Mouse (Mus musculus): ENCODE results near the gene Tmem39b. TPM values are rescaled to one million over a fixed set of nuclear protein-coding genes. Genes with fewer than 3 reads are reported as not detected.

Tmem39b gene
- 25.7 and 36.1 TPM in 2 replicates for polyA plus RNA-seq (2012; ENCODE audit: low replicate concordance)

GRCm38 (mm10) chr4:129696158-129696985 lies at the start of gene Tmem39b:
TSS of gene Tmem39b (minus strand) at chr4:129696838.

GRCm38 (mm10) chr4:129742232-129743009 lies 45.8 kb upstream of the Tmem39b start, which contains the start of gene Khdrbs1:
TSS of gene Khdrbs1 (minus strand) at chr4:129742303.

GRCm38 (mm10) chr4:129672083-129672877 lies 24.4 kb downstream of the Tmem39b start, which contains the start of gene Kpna6:
TSS of gene Kpna6 (minus strand) at chr4:129672767.

GRCm38 (mm10) chr4:129640638-129641467 lies 55.8 kb downstream of the Tmem39b start, which contains the start of gene Txlna:
TSS of gene Txlna (minus strand) at chr4:129641065.

Other genes with a start within 250 kb of the Tmem39b start
- gene Bsdc1, start 235.3 kb downstream of the Tmem39b start, polyA plus RNA-seq (2012; ENCODE audit: low replicate concordance): 27.6 and 91.6 TPM in 2 replicates
- gene Tssk3, start 205.8 kb downstream of the Tmem39b start, polyA plus RNA-seq (2012; ENCODE audit: low replicate concordance): 0.17 TPM in 1 of 2 replicates, not detected in the other
- gene Fam229a, start 205.6 kb downstream of the Tmem39b start, polyA plus RNA-seq (2012; ENCODE audit: low replicate concordance): 0.59 and 1.1 TPM in 2 replicates
- gene Marcksl1, start 183.3 kb downstream of the Tmem39b start, polyA plus RNA-seq (2012; ENCODE audit: low replicate concordance): 71.7 and 221 TPM in 2 replicates
- 26.7 and 62.4 TPM in 2 replicates for gene Hdac1, start 154.1 kb downstream of the Tmem39b start, polyA plus RNA-seq (2012; ENCODE audit: low replicate concordance)
- 158 and 171 TPM in 2 replicates for gene Lck, start 123.2 kb downstream of the Tmem39b start, polyA plus RNA-seq (2012; ENCODE audit: low replicate concordance)
- 0.84 and 2.4 TPM in 2 replicates for gene Fam167b, start 118.3 kb downstream of the Tmem39b start, polyA plus RNA-seq (2012; ENCODE audit: low replicate concordance)
- 28.9 and 92.5 TPM in 2 replicates for gene Eif3i, start 96.2 kb downstream of the Tmem39b start, polyA plus RNA-seq (2012; ENCODE audit: low replicate concordance)
- gene Tmem234, start 96.2 kb downstream of the Tmem39b start, polyA plus RNA-seq (2012; ENCODE audit: low replicate concordance): 213 and 249 TPM in 2 replicates
- gene Dcdc2b, start 82.6 kb downstream of the Tmem39b start, polyA plus RNA-seq (2012; ENCODE audit: low replicate concordance): 1.1 TPM in 1 of 2 replicates, not detected in the other
- 5.9 and 11.8 TPM in 2 replicates for gene Iqcc, start 77.7 kb downstream of the Tmem39b start, polyA plus RNA-seq (2012; ENCODE audit: low replicate concordance)
- 19.8 and 23.7 TPM in 2 replicates for gene Ccdc28b, start 72.9 kb downstream of the Tmem39b start, polyA plus RNA-seq (2012; ENCODE audit: low replicate concordance)
- 39.5 and 49.1 TPM in 2 replicates for gene Txlna, start 55.8 kb downstream of the Tmem39b start, polyA plus RNA-seq (2012; ENCODE audit: low replicate concordance)
- gene Kpna6, start 24.1 kb downstream of the Tmem39b start, polyA plus RNA-seq (2012; ENCODE audit: low replicate concordance): 8.8 and 19.4 TPM in 2 replicates
- 142 and 180 TPM in 2 replicates for gene Khdrbs1, start 45.5 kb upstream of the Tmem39b start, polyA plus RNA-seq (2012; ENCODE audit: low replicate concordance)
- gene Ptp4a2, start 114.4 kb upstream of the Tmem39b start, polyA plus RNA-seq (2012; ENCODE audit: low replicate concordance): 51.2 and 80.2 TPM in 2 replicates
- 0.07 and 0.15 TPM in 2 replicates for gene Spocd1, start 232.4 kb upstream of the Tmem39b start, polyA plus RNA-seq (2012; ENCODE audit: low replicate concordance)

All from hematopoietic multipotent progenitor cell, adult 10-12 weeks (in vitro differentiated cells).